In genomic region chr17:71749616-71750168, GRCm38 (mm10) we compare ENCODE assay signal across 37 mouse cellular contexts. TPM values are rescaled to one million over a fixed set of nuclear protein-coding genes. Genes with fewer than 3 reads are reported as not detected.
DNase-seq lines count a peak whose midpoint lies in the region; ATAC-seq and TF ChIP-seq lines count a peak whose summit lies in the region.
"Had no signal": no experiment of that assay in that cellular context is flagged by ENCODE, and none has a peak within 500 bp of the region (broad histone marks: within the 10 kb centered on the region; RNA-seq: fewer than 3 reads in every experiment).

No protein-coding gene starts in this region.

- H3K4me2 ChIP-seq in forebrain, postnatal 0 days (ENCODE audit: low read depth) = no peak overlapping the region
- no peak overlapping the region for H3K4me2 ChIP-seq in liver, embryonic 16.5 days (ENCODE audit: low read depth, low read length)
- H3K4me2 ChIP-seq: embryonic facial prominence, embryonic 15.5 days; forebrain, embryonic 13.5 days; heart, embryonic 15.5 days; hindbrain, embryonic 14.5 days; limb, embryonic 15.5 days; lung, embryonic 15.5 days; midbrain, embryonic 11.5 days; neural tube, embryonic 12.5 days had no signal

- H3K27me3 ChIP-seq in forebrain, embryonic 10.5 days (ENCODE audit: poor library complexity, severe bottlenecking) = no peaks in the 10 kb centered on the region
- H3K27me3 ChIP-seq in forebrain, postnatal 0 days (ENCODE audit: insufficient read depth, low read length) = no peaks in the 10 kb centered on the region
- H3K27me3 ChIP-seq in liver, adult 2 months (ENCODE audit: control insufficient read depth, insufficient read depth, low read length) = no peaks in the 10 kb centered on the region
- no peaks in the 10 kb centered on the region for H3K27me3 ChIP-seq in liver, embryonic 16.5 days (ENCODE audit: control insufficient read depth, insufficient read depth, low read depth, low read length)
- H3K27me3 ChIP-seq: embryonic facial prominence, embryonic 15.5 days; forebrain, embryonic 13.5 days; heart, embryonic 15.5 days; limb, embryonic 15.5 days; lung, embryonic 15.5 days; neural tube, embryonic 12.5 days had no signal

- H3K4me3 ChIP-seq in forebrain, embryonic 10.5 days = no peak overlapping the region
- no peak overlapping the region for H3K4me3 ChIP-seq in forebrain, postnatal 0 days (ENCODE audit: low read depth, low read length)
- H3K4me3 ChIP-seq in liver, adult 2 months (ENCODE audit: insufficient read depth, low read depth, low read length) = no peak overlapping the region
- H3K4me3 ChIP-seq in liver, embryonic 16.5 days (ENCODE audit: low read depth, low read length) = no peak overlapping the region
- H3K4me3 ChIP-seq: embryonic facial prominence, embryonic 10.5 days; embryonic facial prominence, embryonic 15.5 days; forebrain, embryonic 13.5 days; heart, embryonic 10.5 days; heart, embryonic 15.5 days; layer of hippocampus, adult 2 months; limb, embryonic 10.5 days; limb, embryonic 15.5 days; lung, embryonic 15.5 days; myocyte; neural tube, embryonic 12.5 days had no signal

- no peaks in the 10 kb centered on the region for H3K9me3 ChIP-seq in forebrain, embryonic 10.5 days
- H3K9me3 ChIP-seq in forebrain, postnatal 0 days (ENCODE audit: low read length) = no peaks in the 10 kb centered on the region
- H3K9me3 ChIP-seq in liver, embryonic 16.5 days (replicated peaks; ENCODE audit: control insufficient read depth, low read length) = no peaks in the 10 kb centered on the region
- H3K9me3 ChIP-seq: embryonic facial prominence, embryonic 10.5 days; embryonic facial prominence, embryonic 15.5 days; forebrain, embryonic 13.5 days; heart, embryonic 10.5 days; heart, embryonic 15.5 days; limb, embryonic 10.5 days; limb, embryonic 15.5 days; lung, embryonic 15.5 days; neural tube, embryonic 12.5 days had no signal

- TF ChIP-seq CTCF in forebrain, postnatal 0 days (IDR thresholded peaks at IDR 0.05; ENCODE audit: low read depth) = no peak
- TF ChIP-seq CTCF in liver, adult 2 months (IDR thresholded peaks at IDR 0.05; ENCODE audit: low read depth, low read length) = no peak

- 0 out of 2 replicates have a peak overlapping the region, but pooled peaks have one; percentile 22 for H3K27ac ChIP-seq in forebrain, embryonic 10.5 days
- H3K27ac ChIP-seq in forebrain, postnatal 0 days (ENCODE audit: low read depth, low read length) = no peak overlapping the region
- H3K27ac ChIP-seq in liver, adult 2 months (replicated peaks; ENCODE audit: insufficient read depth, low read depth, low read length) = no peak overlapping the region
- no peak overlapping the region for H3K27ac ChIP-seq in liver, embryonic 16.5 days (ENCODE audit: low read length)
- H3K27ac ChIP-seq: embryonic facial prominence, embryonic 10.5 days; embryonic facial prominence, embryonic 15.5 days; forebrain, embryonic 13.5 days; heart, embryonic 15.5 days; hindbrain, embryonic 14.5 days; layer of hippocampus, adult 2 months; limb, embryonic 10.5 days; limb, embryonic 15.5 days; lung, embryonic 15.5 days; neural tube, embryonic 12.5 days had no signal

- H3K36me3 ChIP-seq in forebrain, embryonic 10.5 days (replicated peaks) = no peaks in the 10 kb centered on the region
- no peaks in the 10 kb centered on the region for H3K36me3 ChIP-seq in forebrain, postnatal 0 days (ENCODE audit: insufficient read depth)
- H3K36me3 ChIP-seq in liver, adult 2 months (ENCODE audit: control insufficient read depth, insufficient read depth, low read length) = no peaks in the 10 kb centered on the region
- H3K36me3 ChIP-seq in liver, embryonic 16.5 days (ENCODE audit: control insufficient read depth, insufficient read depth) = no peaks in the 10 kb centered on the region
- H3K36me3 ChIP-seq: embryonic facial prominence, embryonic 10.5 days; embryonic facial prominence, embryonic 15.5 days; heart, embryonic 10.5 days; heart, embryonic 15.5 days; limb, embryonic 10.5 days; limb, embryonic 15.5 days; lung, embryonic 15.5 days; neural tube, embryonic 12.5 days had no signal

- TF ChIP-seq POLR2A in liver, adult 2 months (IDR thresholded peaks at IDR 0.05; ENCODE audit: extremely low read depth, insufficient read depth, low read length) = no peak

- no peak for ATAC-seq in forebrain, postnatal 0 days
- peak; percentile 51; the same call in 1 of the 2 replicates for ATAC-seq in liver, embryonic 16.5 days (ENCODE audit: low read depth)
- ATAC-seq: forebrain, embryonic 13.5 days had no signal

- peak; percentile 12 for DNase-seq in cerebellum, adult 11-12 months
- no peak for DNase-seq in cerebellum, adult 11 months
- DNase-seq in forebrain, embryonic 10.5 days (ENCODE audit: extremely low spot score, low spot score) = no peak
- no peak for DNase-seq in forebrain, postnatal 0 days
- peak; percentile 16 for DNase-seq in liver, adult 2 months (ENCODE audit: extremely low read depth, low read depth, low spot score)
- no peak for DNase-seq in liver
- DNase-seq: adrenal gland, adult 8-10 months; gastrocnemius, postnatal 14 days; heart, postnatal 36 days; kidney, adult 18-20 months; kidney, postnatal 36 days; right cerebral cortex, adult 18-20 months; spleen, adult 18-20 months; thymus, postnatal 14 days had no signal

- H3K4me1 ChIP-seq in forebrain, embryonic 10.5 days = peaks cover 19% of the 10 kb centered on the region
- H3K4me1 ChIP-seq in forebrain, postnatal 0 days (ENCODE audit: insufficient read depth) = no peaks in the 10 kb centered on the region
- no peaks in the 10 kb centered on the region for H3K4me1 ChIP-seq in liver, adult 2 months (ENCODE audit: control insufficient read depth, insufficient read depth, low read length)
- no peaks in the 10 kb centered on the region for H3K4me1 ChIP-seq in liver, embryonic 16.5 days (ENCODE audit: control insufficient read depth, low read depth, low read length)
- H3K4me1 ChIP-seq: limb, embryonic 10.5 days; limb, embryonic 15.5 days; lung, embryonic 15.5 days had no signal

- H3K79me2 ChIP-seq in liver, adult 2 months (ENCODE audit: control insufficient read depth, insufficient read depth, low read length) = no peaks in the 10 kb centered on the region

- H3K9ac ChIP-seq in forebrain, postnatal 0 days = no peak overlapping the region
- no peak overlapping the region for H3K9ac ChIP-seq in liver, adult 2 months (ENCODE audit: low read depth, low read length)
- H3K9ac ChIP-seq in liver, embryonic 16.5 days (ENCODE audit: low read depth, low read length) = no peak overlapping the region
- H3K9ac ChIP-seq: embryonic facial prominence, embryonic 15.5 days; forebrain, embryonic 13.5 days; heart, embryonic 15.5 days; hindbrain, embryonic 14.5 days; limb, embryonic 15.5 days; lung, embryonic 15.5 days; neural tube, embryonic 12.5 days had no signal

- WGBS in forebrain, embryonic 10.5 days = 86% methylated on average over 9 of the region's 9 CpGs
- 88% methylated on average over 9 of the region's 9 CpGs for WGBS in forebrain, postnatal 0 days
- 35% methylated on average over 9 of the region's 9 CpGs for WGBS in liver, adult 2 months
- 48% methylated on average over 9 of the region's 9 CpGs for WGBS in liver, embryonic 16.5 days (ENCODE audit: insufficient replicate concordance)

RNA-seq across cellular contexts. Expression of gene Pcare, which starts 3.0 kb away (rescaled TPM):
- polyA plus RNA-seq in forebrain, embryonic 10.5 days (2016; fragmentation: Nextera tagmentation; extraction: Ambion mirVana) = not detected in 2 replicates
- not detected in 2 replicates for total RNA-seq in forebrain, postnatal 0 days (2014; rRNA removed)
- 0.03 TPM in 1 of 2 replicates, not detected in the other for polyA plus RNA-seq in forebrain, postnatal 0 days (2015; fragmentation: Nextera tagmentation; extraction: Ambion mirVana)
- not detected in 2 replicates for total RNA-seq in liver, adult 2 months (2014; rRNA removed)
- polyA plus RNA-seq in liver, adult 2 months (2012; rRNA removed) = not detected in 2 replicates
- 0.01 and 0.02 TPM in 2 replicates for polyA plus RNA-seq in liver, embryonic 16.5 days (2015; fragmentation: Nextera tagmentation; extraction: Ambion mirVana)
- total RNA-seq: adrenal gland, adult 8-10 months; adrenal gland, postnatal 4 days; CH12.LX; gastrocnemius, postnatal 14 days; granulocyte monocyte progenitor cell, adult 5-6 weeks; megakaryocyte progenitor cell, adult 5-6 weeks had no signal
- polyA plus RNA-seq: C2C12; embryonic facial prominence, embryonic 10.5 days; embryonic facial prominence, embryonic 15.5 days; forebrain, embryonic 13.5 days; hindbrain, embryonic 14.5 days; intestine, embryonic 14.5 days; limb, embryonic 10.5 days; limb, embryonic 15.5 days; lung, embryonic 15.5 days; midbrain, embryonic 11.5 days; midbrain, postnatal 0 days; myocyte; neural tube, embryonic 12.5 days; stomach, embryonic 16.5 days; urinary bladder, adult 2 months had no signal

RNA-seq across cellular contexts. Expression of gene Clip4, which starts 18.6 kb away (rescaled TPM):
- 4.4 and 5.1 TPM in 2 replicates for polyA plus RNA-seq in forebrain, embryonic 10.5 days (2016; fragmentation: Nextera tagmentation; extraction: Ambion mirVana)
- 12.5 and 14.9 TPM in 2 replicates for total RNA-seq in forebrain, postnatal 0 days (2014; rRNA removed)
- polyA plus RNA-seq in forebrain, postnatal 0 days (2015; fragmentation: Nextera tagmentation; extraction: Ambion mirVana) = 7.8 and 11.7 TPM in 2 replicates
- 0.28 and 0.67 TPM in 2 replicates for total RNA-seq in liver, adult 2 months (2014; rRNA removed)
- polyA plus RNA-seq in liver, adult 2 months (2012; rRNA removed) = 0.17 and 0.31 TPM in 2 replicates
- polyA plus RNA-seq in liver, embryonic 16.5 days (2015; fragmentation: Nextera tagmentation; extraction: Ambion mirVana) = 0.19 and 0.28 TPM in 2 replicates
- total RNA-seq: CH12.LX; granulocyte monocyte progenitor cell, adult 5-6 weeks had no signal

Comparison
In these comparisons a context has a peak if more than half of its experiments do, and no peak if none do; other contexts are left out.
1. DNase-seq: peak in cerebellum, adult 11-12 months (single experiment) and liver, adult 2 months (single experiment); none in cerebellum, adult 11 months (single experiment), forebrain, embryonic 10.5 days (single experiment), forebrain, postnatal 0 days (single experiment) and liver (single experiment).